Mouse (Mus musculus) duodenum, adult 2 months (tissue): Measurements from ENCODE around the gene Siglech. TPM values are rescaled to one million over a fixed set of nuclear protein-coding genes. Genes with fewer than 3 reads are reported as not detected.

Experiments
- polyA plus RNA-seq: library from polyadenylated mRNA; depleted of rRNA; stranded (reverse); fragments of >200 nt; gene quantifications from 2 replicates; pipeline ENCODE4 v1.2.3, GENCODE M21; 2012; ENCODE audit warnings: low replicate concordance; rRNA removed

Gene Siglech
- polyA plus RNA-seq = 0.85 and 2.3 TPM in 2 replicates

DNA sequence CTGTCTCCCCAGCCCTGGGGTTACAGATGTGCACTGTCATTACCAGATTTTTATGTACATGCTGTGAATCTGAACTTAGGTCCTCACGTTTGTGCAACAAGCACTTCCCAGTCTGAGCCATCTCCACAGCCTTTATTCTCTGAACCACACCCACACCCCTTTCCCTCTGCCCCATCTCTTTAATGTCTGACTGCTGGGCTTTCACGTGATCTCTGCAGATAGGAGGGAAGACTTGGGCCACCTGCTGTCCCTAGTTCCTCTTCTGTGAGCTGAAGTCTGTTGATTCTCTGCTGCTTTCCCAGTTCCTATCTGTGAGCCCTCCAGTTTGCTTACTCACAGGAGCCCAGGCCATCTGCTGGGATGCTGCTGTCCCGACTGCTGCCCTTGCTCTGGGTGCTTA lies at the start of gene Siglech:
Gene Siglech (plus strand): TSS at position 253 of the 400 bp plus-strand sequence.

DNA sequence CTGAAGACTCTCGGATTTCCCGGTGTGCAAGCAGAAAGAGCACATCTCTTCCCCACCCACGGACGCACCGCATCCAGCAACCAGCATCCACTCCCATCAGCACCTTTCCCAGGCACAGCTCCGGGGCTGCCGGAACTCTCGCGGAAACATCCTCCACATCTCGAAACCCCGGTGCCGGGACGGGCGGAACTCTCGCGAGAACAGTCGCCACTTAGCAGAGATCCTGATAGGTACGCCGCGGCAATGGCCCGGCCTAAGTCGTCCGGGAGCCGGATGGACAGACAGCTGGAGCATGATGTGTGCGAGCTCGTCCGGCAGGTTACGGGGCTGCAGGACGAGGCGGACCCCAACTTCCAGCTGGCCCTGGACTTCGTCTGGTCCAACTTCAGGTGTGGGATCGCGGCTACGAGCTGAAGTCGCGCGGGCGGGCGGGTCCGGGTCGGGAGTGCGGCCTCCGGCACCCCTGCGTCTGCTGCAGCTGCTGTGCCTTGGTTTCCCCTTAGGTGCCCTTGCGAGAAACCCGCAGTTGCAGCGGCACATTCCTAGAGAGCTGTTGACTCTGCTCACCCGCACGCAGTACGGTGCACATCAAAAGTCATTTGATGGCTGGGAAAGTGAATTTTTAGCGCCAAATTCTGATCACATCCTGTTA lies 26.1 kb downstream of the Siglech start, which contains the start of gene Tubgcp5:
Gene Tubgcp5 (plus strand): TSS at position 203 of the 652 bp plus-strand sequence.

Other genes with a start within 250 kb of the Siglech start
- gene Tubgcp5, start 26.0 kb downstream of the Siglech start, polyA plus RNA-seq = 0.34 and 1.1 TPM in 2 replicates
- 20.9 and 21.0 TPM in 2 replicates for gene Cyfip1, start 73.6 kb downstream of the Siglech start, polyA plus RNA-seq
- 17.0 and 72.4 TPM in 2 replicates for gene Nipa2, start 194.3 kb downstream of the Siglech start, polyA plus RNA-seq